Mouse (Mus musculus) limb, embryonic 14.5 days (tissue): ENCODE data around the gene Agtrap. TPM values are rescaled to one million over a fixed set of nuclear protein-coding genes. Genes with fewer than 3 reads are reported as not detected.
A peak's percentile ranks its signal among the peaks of the same experiment; 100 is the strongest.
"Not testable (repeated sequence)": the region's sequence is repeated elsewhere in the genome, so short reads cannot be mapped to it uniquely, and the experiment has no call there.

Experiments
- ATAC-seq: fragments of 200-750 bp; cut with Nextera tagmentation; 2 replicates; pipeline ENCODE4 v1.8.0; 2017; ENCODE audit warnings: low read depth, moderate number of reproducible peaks, moderate TSS enrichment; ENCODE audit not compliant: low FRiP score
- DNase-seq: peaks from one replicate; pipeline ENCODE4 v3.0.0-alpha.2; 2015; ENCODE audit warnings: low spot score
- H3K27ac ChIP-seq: fragments of 300-500 bp; sonication (generic); replicated peaks from 2 replicates; pipeline ENCODE4 v1.5.1; 2014; ENCODE audit warnings: low read depth, mild to moderate bottlenecking, low read length, moderate library complexity, mixed read lengths
- H3K27me3 ChIP-seq: fragments of 300-500 bp; sonication (generic); 2 replicates; pipeline ENCODE4 v1.6.1; 2014; ENCODE audit warnings: low read length, mixed read lengths; ENCODE audit not compliant: control insufficient read depth, insufficient read depth
- H3K36me3 ChIP-seq: fragments of 300-500 bp; sonication (generic); 2 replicates; pipeline ENCODE4 v1.6.1; 2014; ENCODE audit warnings: mild to moderate bottlenecking, low read length, moderate library complexity, mixed read lengths; ENCODE audit not compliant: control insufficient read depth, insufficient read depth
- H3K4me1 ChIP-seq: fragments of 300-500 bp; sonication (generic); 2 replicates; pipeline ENCODE4 v1.6.1; 2014; ENCODE audit warnings: antibody characterized with exemption, low read length, mixed read lengths; ENCODE audit not compliant: control insufficient read depth, insufficient read depth
- H3K4me2 ChIP-seq: fragments of 300-500 bp; sonication (generic); replicated peaks from 2 replicates; pipeline ENCODE4 v1.6.1; 2014; ENCODE audit warnings: low read depth, mild to moderate bottlenecking, low read length, moderate library complexity; ENCODE audit not compliant: severe bottlenecking
- H3K4me3 ChIP-seq: fragments of 300-500 bp; sonication (generic); replicated peaks from 2 replicates; pipeline ENCODE4 v1.5.1; 2014; ENCODE audit warnings: low read length
- H3K9ac ChIP-seq: fragments of 300-500 bp; sonication (generic); 2 replicates; pipeline ENCODE4 v1.6.1; 2014; ENCODE audit warnings: mild to moderate bottlenecking, low read depth, low read length, moderate library complexity; ENCODE audit not compliant: severe bottlenecking
- H3K9me3 ChIP-seq: fragments of 300-500 bp; sonication (generic); 2 replicates; pipeline ENCODE4 v1.6.1; 2016; ENCODE audit warnings: low read length; ENCODE audit not compliant: control insufficient read depth
- POLR2A ChIP-seq: fragments of 200-500 bp; IDR thresholded peaks from 2 replicates; pipeline ENCODE4 v1.8.0; 2012; ENCODE audit warnings: inconsistent platforms, mild to moderate bottlenecking, moderate library complexity, borderline replicate concordance; ENCODE audit not compliant: insufficient read depth, insufficient read length; ENCODE audit errors: extremely low read depth
- WGBS: fragments of 180-500 bp; shearing (Covaris S2); extraction: QIAGEN DNeasy Blood & Tissue Kit; methylation state at CpG from one replicate; pipeline ENCODE4 v1.1.7; 2014; 5-methylcytosine and 5-hydroxymethylcytosine counted together
- polyA plus RNA-seq, 2 experiments: library from polyadenylated mRNA; depleted of rRNA in 1 of 2; stranded (reverse) in 1 of 2; unstranded in 1 of 2; fragments of >200 nt; fragmentation: Nextera tagmentation in 1 of 2; extraction: Ambion mirVana in 1 of 2; gene quantifications; 2 replicates each; pipeline versions ENCODE4 v1.2.1 to v1.2.3; 2012 to 2014

Gene Agtrap
- polyA plus RNA-seq, 2 experiments, result 11.0 to 17.6 TPM

DNA sequence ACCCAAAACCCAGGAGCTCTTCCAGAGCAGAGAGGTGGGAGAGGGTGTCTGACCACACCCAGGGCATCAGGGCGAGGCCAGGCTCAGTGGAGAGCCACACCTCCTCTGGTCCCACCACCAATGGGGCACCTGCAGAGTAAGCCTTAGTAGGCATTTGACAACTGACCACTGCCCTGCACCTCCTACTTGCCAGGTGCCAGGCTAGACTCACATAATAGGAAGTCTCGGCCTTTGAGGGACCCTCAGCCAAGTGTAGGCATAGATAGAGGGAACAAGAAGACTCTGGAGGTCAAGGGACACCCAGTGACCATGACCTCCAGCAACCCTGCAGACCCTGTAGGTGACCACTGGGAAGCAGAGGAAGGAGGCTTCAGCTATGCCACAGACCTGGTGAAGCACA lies 43.7 kb downstream of the Agtrap start:
- Histone ChIP-seq H3K27me3 (no peaks in the 10 kb centered on the region), H3K9me3 (no peaks in the 10 kb centered on the region), H3K27ac (no peak overlapping the region), H3K9ac (no peak overlapping the region), H3K4me2 (no peak overlapping the region), H3K4me3 (no peak overlapping the region), H3K4me1 (peaks cover 24% of the 10 kb centered on the region), H3K36me3 (peaks cover 40% of the 10 kb centered on the region)
- ATAC-seq (no peak), DNase-seq (no peak)
- no peak for TF ChIP-seq POLR2A
- WGBS, result 93% methylated on average over 2 of the region's 2 CpGs

DNA sequence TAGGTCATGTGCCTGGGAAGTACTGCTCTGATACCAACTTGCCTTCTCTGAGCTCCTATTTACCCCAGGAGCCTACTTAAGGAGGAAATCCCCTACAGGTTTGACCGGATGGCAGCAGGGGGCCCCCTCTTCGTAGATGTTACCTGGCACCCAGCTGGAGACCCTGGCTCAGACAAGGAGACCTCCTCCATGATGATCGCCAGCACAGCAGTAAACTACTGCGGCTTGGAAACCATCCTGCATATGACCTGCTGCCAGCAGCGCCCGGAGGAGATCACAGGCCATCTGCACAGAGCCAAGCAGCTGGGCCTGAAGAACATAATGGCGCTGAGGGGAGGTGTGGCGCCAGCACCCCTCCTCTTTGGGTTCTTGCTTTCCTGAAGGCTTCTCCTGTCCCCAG lies 44.5 kb downstream of the Agtrap start:
- Histone ChIP-seq H3K4me1 (peaks cover 24% of the 10 kb centered on the region), H3K36me3 (peaks cover 34% of the 10 kb centered on the region)
- WGBS, result 74% methylated on average over 6 of the region's 8 CpGs
- H3K9ac ChIP-seq, ATAC-seq, H3K27me3 ChIP-seq, H3K4me2 ChIP-seq, DNase-seq, H3K27ac ChIP-seq, H3K9me3 ChIP-seq, H3K4me3 ChIP-seq: not testable (repeated sequence)

DNA sequence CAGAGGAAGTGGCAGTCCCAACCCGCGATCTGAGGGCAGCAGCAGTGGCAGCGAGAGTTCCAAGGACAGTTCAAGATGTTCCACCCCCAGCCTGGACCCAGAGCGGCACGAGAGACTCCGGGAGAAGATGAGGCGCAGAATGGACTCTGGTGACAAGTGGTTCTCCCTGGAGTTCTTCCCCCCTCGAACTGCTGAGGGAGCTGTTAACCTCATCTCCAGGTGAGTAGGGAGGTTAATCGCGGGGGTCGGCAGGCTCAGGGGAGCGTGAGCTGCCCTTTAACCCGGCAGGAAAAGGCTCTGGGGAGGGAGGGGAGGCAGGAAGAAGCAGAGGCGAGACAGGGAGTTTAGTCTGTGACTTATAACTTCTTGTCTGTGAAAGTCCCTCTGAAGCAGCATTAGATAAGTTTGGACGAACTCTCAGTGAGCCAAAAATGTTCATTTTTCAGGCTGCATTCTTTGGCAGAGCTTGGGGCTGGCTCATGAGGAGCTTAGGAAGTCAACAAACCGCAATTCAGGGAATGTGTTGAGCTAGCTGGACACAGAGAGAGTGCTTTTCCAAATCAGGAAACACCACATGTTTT lies 46.1 kb downstream of the Agtrap start:
- H3K4me1 ChIP-seq, result peaks cover 31% of the 10 kb centered on the region
- TF ChIP-seq POLR2A, result no peak
- no peaks in the 10 kb centered on the region for H3K27me3 ChIP-seq
- peak overlapping the region; percentile 78 for H3K27ac ChIP-seq
- peak overlapping the region; percentile 56 for H3K9ac ChIP-seq
- DNase-seq (peak; percentile 45), ATAC-seq (no peak)
- 1% methylated on average over 16 of the region's 16 CpGs for WGBS
- peaks cover 26% of the 10 kb centered on the region for H3K36me3 ChIP-seq
- H3K9me3 ChIP-seq, result no peaks in the 10 kb centered on the region
- peak overlapping the region; percentile 68 for H3K4me2 ChIP-seq
- peak overlapping the region; percentile 46 for H3K4me3 ChIP-seq

DNA sequence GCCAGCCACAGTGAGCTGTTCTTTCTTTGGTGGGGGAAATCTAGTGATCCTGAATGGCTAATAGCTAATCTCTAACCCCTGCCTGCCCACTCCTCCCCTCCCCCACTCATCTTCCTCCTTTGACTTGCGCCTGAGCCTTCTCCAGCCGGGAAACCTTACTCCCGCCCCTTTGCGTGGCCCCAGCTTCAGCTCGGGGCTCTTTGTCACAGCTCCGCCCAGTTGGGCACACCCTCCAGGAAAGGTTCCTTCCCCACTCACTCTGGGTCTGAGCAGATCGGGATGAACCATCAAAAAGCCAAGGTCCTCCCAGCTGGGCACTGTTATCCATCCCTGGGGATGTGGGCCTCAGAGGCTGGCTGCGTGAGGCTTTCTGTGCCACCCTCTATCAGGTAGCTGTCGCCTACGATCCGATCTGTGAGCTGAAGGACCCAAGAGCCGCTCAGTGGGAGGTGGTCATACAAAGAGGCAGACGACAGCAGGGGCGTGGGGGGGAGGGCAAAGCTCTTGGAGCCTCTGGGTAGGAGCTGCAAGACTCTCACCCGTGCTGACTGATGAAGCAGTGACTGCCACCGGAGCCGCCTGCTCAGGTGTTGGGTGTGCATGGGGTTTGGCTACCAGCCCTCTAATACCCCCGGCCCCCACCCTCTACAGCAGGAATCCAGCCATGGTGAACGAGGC lies 46.8 kb downstream of the Agtrap start:
- peak; percentile 70 for DNase-seq
- Histone ChIP-seq H3K9ac (peak overlapping the region; percentile 56), H3K4me3 (peak overlapping the region; percentile 46), H3K9me3 (no peaks in the 10 kb centered on the region), H3K27me3 (no peaks in the 10 kb centered on the region), H3K36me3 (peaks cover 32% of the 10 kb centered on the region), H3K4me1 (peaks cover 31% of the 10 kb centered on the region), H3K4me2 (peak overlapping the region; percentile 68), H3K27ac (peak overlapping the region; percentile 78)
- WGBS, result 1% methylated on average over 17 of the region's 19 CpGs
- peak; percentile 35 for ATAC-seq
- TF ChIP-seq POLR2A, result no peak

DNA sequence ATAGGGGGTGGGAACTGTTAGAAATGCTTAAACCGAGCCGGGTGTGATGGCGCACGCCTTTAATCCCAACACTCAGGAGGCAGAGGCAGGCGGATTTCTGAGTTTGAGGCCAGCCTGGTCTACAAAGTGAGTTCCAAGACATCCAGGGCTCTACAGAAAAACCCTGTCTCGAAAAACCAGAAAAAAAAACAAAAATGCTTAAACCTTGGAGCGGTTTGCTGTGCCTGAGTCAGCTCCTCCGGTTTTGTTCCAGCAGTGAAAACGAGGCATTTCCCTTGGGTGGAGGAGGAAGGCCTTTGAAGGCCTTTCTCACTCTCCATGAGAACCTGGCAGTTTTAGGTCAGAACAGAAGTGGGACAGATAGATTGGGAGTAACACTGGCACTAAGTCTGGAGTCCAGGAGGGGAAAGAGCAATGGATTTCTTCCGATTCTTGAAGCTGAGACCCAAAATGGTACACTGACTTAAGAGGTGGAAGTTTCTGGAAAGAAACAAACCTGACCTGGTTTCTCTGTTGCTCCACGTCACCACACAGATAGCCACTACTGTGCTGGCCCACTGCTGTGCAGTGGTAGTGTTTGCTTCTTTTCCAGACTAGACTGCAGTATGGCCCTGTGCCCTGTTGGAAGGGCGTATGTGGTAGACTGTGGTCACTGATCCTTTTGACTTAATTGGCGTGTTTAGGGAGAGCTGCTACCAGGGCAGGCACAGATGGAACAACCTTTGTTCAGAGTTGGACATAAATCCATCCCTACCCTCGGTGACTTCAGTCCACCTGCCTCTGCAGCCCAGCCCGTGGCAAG lies 47.6 kb downstream of the Agtrap start:
- Histone ChIP-seq H3K9me3 (no peaks in the 10 kb centered on the region), H3K27ac (peak overlapping the region; percentile 78), H3K4me1 (peaks cover 31% of the 10 kb centered on the region), H3K9ac (peak overlapping the region; percentile 56; the same call in 1 of the 2 replicates), H3K4me2 (peak overlapping the region; percentile 68), H3K4me3 (peak overlapping the region; percentile 46), H3K27me3 (no peaks in the 10 kb centered on the region), H3K36me3 (peaks cover 32% of the 10 kb centered on the region)
- ATAC-seq (no peak), DNase-seq (no peak)
- 66% methylated on average over 15 of the region's 15 CpGs for WGBS
- no peak for TF ChIP-seq POLR2A
